Mouse (Mus musculus): ENCODE data around the gene Scaf4. TPM values are rescaled to one million over a fixed set of nuclear protein-coding genes. Genes with fewer than 3 reads are reported as not detected.

Scaf4 gene
- polyA plus RNA-seq (2015; fragmentation: Nextera tagmentation; extraction: Ambion mirVana) = 24.7 and 25.6 TPM in 2 replicates

DNA sequence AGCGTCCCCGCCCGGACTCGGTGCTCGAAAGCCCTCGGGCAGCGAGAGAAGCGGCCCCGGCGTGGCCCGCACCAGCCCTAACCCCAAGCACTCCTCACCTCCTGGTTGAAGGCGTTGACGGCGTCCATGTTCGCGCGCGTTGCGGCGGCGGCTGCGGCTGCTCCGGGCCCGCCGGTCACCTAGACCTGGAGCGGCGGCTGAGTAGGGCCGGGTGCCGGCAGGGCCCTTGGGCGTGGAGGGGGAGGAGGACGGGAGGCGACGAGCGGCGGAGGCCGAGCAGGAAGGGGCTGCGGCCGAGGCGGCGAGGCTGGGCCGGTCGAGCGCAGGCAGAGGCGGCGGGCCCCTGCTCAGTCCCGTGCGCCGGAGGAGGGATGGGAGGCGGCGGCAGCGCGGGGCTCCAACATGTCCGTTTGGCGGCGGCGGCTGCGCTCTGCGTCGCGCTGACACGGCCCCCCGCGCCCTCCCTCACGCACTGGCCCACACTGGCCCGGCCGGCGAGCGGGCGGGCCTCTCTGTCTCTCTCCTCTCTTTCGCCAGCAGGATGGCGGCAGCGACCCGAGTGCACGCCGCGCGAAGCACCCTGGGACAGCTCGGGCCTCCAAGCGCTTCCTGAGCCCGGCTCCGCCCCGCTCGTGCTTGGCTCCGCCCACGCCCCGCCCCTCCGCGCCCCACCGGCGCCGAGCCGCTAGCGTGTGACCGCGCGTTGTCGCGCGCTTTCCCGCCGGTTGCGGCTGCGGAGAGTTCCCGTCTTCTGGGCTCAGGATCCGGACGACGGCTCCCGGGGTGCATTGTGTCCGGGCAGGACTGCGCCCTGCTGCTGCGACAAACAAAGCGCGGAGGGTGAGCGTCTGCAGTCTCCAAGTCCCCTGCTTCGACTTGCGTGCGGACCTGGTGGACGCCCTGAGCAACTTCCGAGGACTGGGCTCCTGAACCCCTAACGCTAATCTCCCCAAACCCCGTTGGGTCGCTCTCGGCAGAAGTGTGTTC lies at the start of gene Scaf4:
Scaf4 (minus strand) TSS at position 599 of the 987 bp plus-strand sequence.
- no peaks in the 10 kb centered on the region for H3K36me3 ChIP-seq (ENCODE audit: control insufficient read depth, insufficient read depth)
- under 1% methylated on average over 96 of the region's 123 CpGs for WGBS
- peak within 1 kb of the TSS; percentile 95 for H3K4me2 ChIP-seq (ENCODE audit: low read length)
- H3K27ac ChIP-seq (ENCODE audit: low read length) = peak within 1 kb of the TSS; percentile 90
- peak within 1 kb of the TSS; percentile 89 for H3K9ac ChIP-seq (replicated peaks; ENCODE audit: low read depth, low read length)
- no peaks in the 10 kb centered on the region for H3K27me3 ChIP-seq (replicated peaks; ENCODE audit: control insufficient read depth, insufficient read depth, low read length)
- peaks cover 30% of the 10 kb centered on the region for H3K4me1 ChIP-seq (replicated peaks; ENCODE audit: control insufficient read depth, insufficient read depth, low read length)
- peak within 1 kb of the TSS; percentile 100 for H3K4me3 ChIP-seq (replicated peaks; ENCODE audit: low read length)
- peak; percentile 98 for ATAC-seq
- no peaks in the 10 kb centered on the region for H3K9me3 ChIP-seq (ENCODE audit: control insufficient read depth, low read length)

GRCm38 (mm10) chr16:90332553-90332952 lies 48.2 kb upstream of the Scaf4 start:
- Histone ChIP-seq H3K4me2 (ENCODE audit: low read length) (no peak overlapping the region), H3K27me3 (replicated peaks; ENCODE audit: control insufficient read depth, insufficient read depth, low read length) (no peaks in the 10 kb centered on the region), H3K9me3 (ENCODE audit: control insufficient read depth, low read length) (no peaks in the 10 kb centered on the region), H3K4me3 (replicated peaks; ENCODE audit: low read length) (no peak overlapping the region), H3K27ac (ENCODE audit: low read length) (no peak overlapping the region), H3K9ac (replicated peaks; ENCODE audit: low read depth, low read length) (no peak overlapping the region), H3K4me1 (replicated peaks; ENCODE audit: control insufficient read depth, insufficient read depth, low read length) (no peaks in the 10 kb centered on the region), H3K36me3 (ENCODE audit: control insufficient read depth, insufficient read depth) (no peaks in the 10 kb centered on the region)
- WGBS = 83% methylated on average over 6 of the region's 6 CpGs
- no peak for ATAC-seq

DNA sequence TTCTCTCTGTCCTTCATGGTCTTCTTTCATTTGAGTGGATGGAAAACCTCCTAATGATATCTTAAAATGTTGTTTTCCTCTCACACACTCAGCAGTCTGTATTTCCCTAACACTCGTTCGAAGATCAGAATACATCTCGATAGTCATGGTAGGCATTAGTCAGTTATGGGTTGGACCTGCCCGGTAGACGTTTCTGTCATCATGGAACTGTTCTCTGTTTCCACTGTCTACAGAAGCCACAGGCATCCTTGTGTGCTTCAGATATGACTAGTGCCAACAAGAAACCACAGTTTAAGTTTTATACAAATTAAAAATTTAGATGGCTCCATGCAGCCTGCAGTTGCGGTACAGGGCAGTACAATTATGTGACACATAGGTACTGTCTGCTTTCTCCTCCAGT lies 46.7 kb upstream of the Scaf4 start:
- no peak overlapping the region for H3K27ac ChIP-seq (ENCODE audit: low read length)
- no peaks in the 10 kb centered on the region for H3K4me1 ChIP-seq (replicated peaks; ENCODE audit: control insufficient read depth, insufficient read depth, low read length)
- no peak for ATAC-seq
- H3K36me3 ChIP-seq (ENCODE audit: control insufficient read depth, insufficient read depth) = no peaks in the 10 kb centered on the region
- 95% methylated on average over 6 of the region's 6 CpGs for WGBS
- no peak overlapping the region for H3K4me2 ChIP-seq (ENCODE audit: low read length)
- H3K9ac ChIP-seq (replicated peaks; ENCODE audit: low read depth, low read length) = no peak overlapping the region
- H3K4me3 ChIP-seq (replicated peaks; ENCODE audit: low read length) = no peak overlapping the region
- H3K27me3 ChIP-seq (replicated peaks; ENCODE audit: control insufficient read depth, insufficient read depth, low read length) = no peaks in the 10 kb centered on the region
- H3K9me3 ChIP-seq (ENCODE audit: control insufficient read depth, low read length) = no peaks in the 10 kb centered on the region

GRCm38 (mm10) chr16:90329511-90329910 lies 45.2 kb upstream of the Scaf4 start:
- 78% methylated on average over 8 of the region's 8 CpGs for WGBS

GRCm38 (mm10) chr16:90322850-90323528 lies 38.7 kb upstream of the Scaf4 start:
- H3K27me3 ChIP-seq (replicated peaks; ENCODE audit: control insufficient read depth, insufficient read depth, low read length) = no peaks in the 10 kb centered on the region
- ATAC-seq = peak; percentile 88
- no peaks in the 10 kb centered on the region for H3K9me3 ChIP-seq (ENCODE audit: control insufficient read depth, low read length)
- H3K4me2 ChIP-seq (ENCODE audit: low read length) = no peak overlapping the region
- H3K4me3 ChIP-seq (replicated peaks; ENCODE audit: low read length) = no peak overlapping the region
- WGBS = 32% methylated on average over 8 of the region's 8 CpGs
- H3K27ac ChIP-seq (ENCODE audit: low read length) = no peak overlapping the region
- peaks cover 7% of the 10 kb centered on the region; the same call in 1 of the 2 replicates for H3K4me1 ChIP-seq (replicated peaks; ENCODE audit: control insufficient read depth, insufficient read depth, low read length)
- no peak overlapping the region for H3K9ac ChIP-seq (replicated peaks; ENCODE audit: low read depth, low read length)
- no peaks in the 10 kb centered on the region for H3K36me3 ChIP-seq (ENCODE audit: control insufficient read depth, insufficient read depth)

More at GRCm38 (mm10) chr16:90329511-90329910, 45.2 kb upstream of the Scaf4 start:
- Histone ChIP-seq H3K27me3 (replicated peaks; ENCODE audit: control insufficient read depth, insufficient read depth, low read length) (no peaks in the 10 kb centered on the region), H3K9ac (replicated peaks; ENCODE audit: low read depth, low read length) (no peak overlapping the region), H3K4me2 (ENCODE audit: low read length) (no peak overlapping the region), H3K27ac (ENCODE audit: low read length) (no peak overlapping the region), H3K36me3 (ENCODE audit: control insufficient read depth, insufficient read depth) (no peaks in the 10 kb centered on the region), H3K4me1 (replicated peaks; ENCODE audit: control insufficient read depth, insufficient read depth, low read length) (no peaks in the 10 kb centered on the region), H3K4me3 (replicated peaks; ENCODE audit: low read length) (no peak overlapping the region), H3K9me3 (ENCODE audit: control insufficient read depth, low read length) (no peaks in the 10 kb centered on the region)
- no peak for ATAC-seq

- Histone ChIP-seq H3K4me2 (ENCODE audit: low read length) (no peak overlapping the region), H3K9me3 (ENCODE audit: control insufficient read depth, low read length) (no peaks in the 10 kb centered on the region), H3K9ac (replicated peaks; ENCODE audit: low read depth, low read length) (no peak overlapping the region), H3K4me3 (replicated peaks; ENCODE audit: low read length) (no peak overlapping the region), H3K27me3 (replicated peaks; ENCODE audit: control insufficient read depth, insufficient read depth, low read length) (no peaks in the 10 kb centered on the region), H3K36me3 (ENCODE audit: control insufficient read depth, insufficient read depth) (no peaks in the 10 kb centered on the region), H3K4me1 (replicated peaks; ENCODE audit: control insufficient read depth, insufficient read depth, low read length) (peaks cover 7% of the 10 kb centered on the region; the same call in 1 of the 2 replicates), H3K27ac (ENCODE audit: low read length) (no peak overlapping the region)
- no peak for ATAC-seq
- 65% methylated on average over 7 of the region's 7 CpGs for WGBS
These were observed 35.0 kb upstream of the Scaf4 start for GRCm38 (mm10) chr16:90319321-90319720.

DNA sequence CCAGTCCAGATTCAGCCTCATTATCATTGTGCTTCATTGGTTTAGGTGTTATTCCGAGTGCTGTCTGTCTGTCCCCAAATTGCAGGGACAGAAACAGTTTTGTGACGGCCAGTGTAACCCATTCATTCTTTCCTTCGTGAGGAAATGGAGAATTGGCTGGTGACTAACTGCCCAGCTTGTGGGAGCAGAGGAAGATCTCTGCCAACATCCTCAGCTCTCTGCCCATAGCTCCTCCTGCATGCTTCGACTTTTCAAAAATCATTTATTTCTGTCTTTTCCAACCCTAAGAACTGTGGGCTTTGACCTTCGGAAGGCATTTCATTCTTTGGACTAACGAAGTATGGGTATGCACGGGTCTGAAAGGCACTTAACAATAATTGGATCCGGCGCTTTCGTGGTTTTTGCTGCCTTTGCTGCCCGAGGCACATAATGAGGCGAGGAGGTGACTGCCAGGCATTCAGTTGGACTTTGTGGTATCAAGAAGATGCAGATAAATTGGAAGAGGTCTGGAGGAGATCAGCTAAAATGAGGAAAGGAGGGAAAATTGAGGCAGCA lies 34.1 kb upstream of the Scaf4 start:
- Histone ChIP-seq H3K9me3 (ENCODE audit: control insufficient read depth, low read length) (no peaks in the 10 kb centered on the region), H3K27ac (ENCODE audit: low read length) (no peak overlapping the region), H3K27me3 (replicated peaks; ENCODE audit: control insufficient read depth, insufficient read depth, low read length) (no peaks in the 10 kb centered on the region), H3K36me3 (ENCODE audit: control insufficient read depth, insufficient read depth) (no peaks in the 10 kb centered on the region), H3K9ac (replicated peaks; ENCODE audit: low read depth, low read length) (no peak overlapping the region), H3K4me2 (ENCODE audit: low read length) (no peak overlapping the region), H3K4me3 (replicated peaks; ENCODE audit: low read length) (no peak overlapping the region), H3K4me1 (replicated peaks; ENCODE audit: control insufficient read depth, insufficient read depth, low read length) (peaks cover 7% of the 10 kb centered on the region; the same call in 1 of the 2 replicates)
- ATAC-seq = no peak
- WGBS = 14% methylated on average over 12 of the region's 12 CpGs

DNA sequence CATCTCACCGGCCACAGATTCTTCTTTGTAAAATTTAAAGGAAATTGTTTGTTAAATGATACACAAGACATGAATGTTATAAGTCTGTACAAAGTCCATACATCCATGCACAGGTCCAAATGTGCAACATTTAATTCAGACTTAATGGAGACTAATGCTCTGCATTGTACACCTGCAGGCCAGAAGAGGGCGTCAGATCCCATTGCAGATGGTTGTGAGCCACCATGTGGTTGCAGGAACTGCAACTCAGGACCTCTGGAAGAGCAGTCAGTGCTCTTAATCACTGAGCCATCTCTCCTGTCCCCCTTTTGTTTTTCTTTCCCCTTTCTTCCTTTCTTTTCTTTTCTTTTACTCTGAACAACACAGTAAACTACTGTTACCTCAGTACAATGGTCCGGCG lies 33.5 kb upstream of the Scaf4 start:
- 59% methylated on average over 4 of the region's 4 CpGs for WGBS
- Histone ChIP-seq H3K4me1 (replicated peaks; ENCODE audit: control insufficient read depth, insufficient read depth, low read length) (peaks cover 7% of the 10 kb centered on the region; the same call in 1 of the 2 replicates), H3K9ac (replicated peaks; ENCODE audit: low read depth, low read length) (no peak overlapping the region), H3K27ac (ENCODE audit: low read length) (no peak overlapping the region), H3K36me3 (ENCODE audit: control insufficient read depth, insufficient read depth) (no peaks in the 10 kb centered on the region), H3K4me3 (replicated peaks; ENCODE audit: low read length) (no peak overlapping the region), H3K4me2 (ENCODE audit: low read length) (no peak overlapping the region), H3K9me3 (ENCODE audit: control insufficient read depth, low read length) (no peaks in the 10 kb centered on the region), H3K27me3 (replicated peaks; ENCODE audit: control insufficient read depth, insufficient read depth, low read length) (no peaks in the 10 kb centered on the region)
- no peak for ATAC-seq

GRCm38 (mm10) chr16:90315881-90316280 lies 31.6 kb upstream of the Scaf4 start:
- no peak for ATAC-seq
- H3K4me1 ChIP-seq (replicated peaks; ENCODE audit: control insufficient read depth, insufficient read depth, low read length) = peaks cover 7% of the 10 kb centered on the region; the same call in 1 of the 2 replicates
- no peak overlapping the region for H3K4me2 ChIP-seq (ENCODE audit: low read length)

More at GRCm38 (mm10) chr16:90315881-90316280, 31.6 kb upstream of the Scaf4 start:
- no peaks in the 10 kb centered on the region for H3K36me3 ChIP-seq (ENCODE audit: control insufficient read depth, insufficient read depth)
- no peak overlapping the region for H3K27ac ChIP-seq (ENCODE audit: low read length)
- WGBS = 84% methylated on average over 4 of the region's 4 CpGs
- H3K9ac ChIP-seq (replicated peaks; ENCODE audit: low read depth, low read length) = no peak overlapping the region
- H3K9me3 ChIP-seq (ENCODE audit: control insufficient read depth, low read length) = no peaks in the 10 kb centered on the region
- no peak overlapping the region for H3K4me3 ChIP-seq (replicated peaks; ENCODE audit: low read length)
- H3K27me3 ChIP-seq (replicated peaks; ENCODE audit: control insufficient read depth, insufficient read depth, low read length) = no peaks in the 10 kb centered on the region

Measured in forebrain, embryonic 16.5 days (tissue).